Mouse (Mus musculus): ENCODE measurements at regions not wholly inside any gene's neighbourhood (a gene's known extent, or its start where the extent isn't known, plus 50 kb on each side); places are given as distances from the start of the nearest gene placed in this dataset.

DNA sequence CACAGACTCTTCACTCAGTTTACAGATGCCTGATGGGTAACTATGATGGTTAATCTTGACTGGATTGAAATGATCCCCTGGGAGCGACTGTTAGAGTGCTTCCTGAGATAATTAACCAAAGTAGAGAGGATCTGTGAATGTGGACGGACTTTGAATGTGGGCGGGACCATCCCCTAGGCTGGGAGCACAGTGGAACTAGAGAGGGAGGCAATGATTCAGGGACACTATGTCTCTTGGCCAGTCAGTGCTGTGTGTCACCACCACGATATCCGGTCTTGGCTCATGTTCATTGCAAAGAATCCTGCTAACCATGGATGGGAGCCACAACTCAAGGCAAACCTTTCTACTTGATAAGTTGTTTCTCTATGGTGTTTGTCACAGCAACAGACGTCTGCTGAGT, 103.9 kb downstream of the Kcnk1 start:
- TF ChIP-seq ELF1 (IDR thresholded peaks at IDR 0.05; ENCODE audit: low read depth, low read length) (no peak), POLR2A (IDR thresholded peaks at IDR 0.05; ENCODE audit: control insufficient read depth in 1 of 2, insufficient read depth in 1 of 2, low read depth in 1 of 2, low read length in 2 of 2, poor library complexity in 1 of 2) (no peak), MAZ (IDR thresholded peaks at IDR 0.05; ENCODE audit: low read depth, low read length) (no peak), HCFC1 (IDR thresholded peaks at IDR 0.05; ENCODE audit: low read depth, low read length) (no peak), CTCF (IDR thresholded peaks at IDR 0.05 in 2 of 3, conservative IDR thresholded peaks at IDR 0.05 in 1 of 3; ENCODE audit: control insufficient read depth in 1 of 3, insufficient read depth in 1 of 3, low read depth in 2 of 3, low read length in 3 of 3, poor library complexity in 1 of 3, severe bottlenecking in 1 of 3) (no peak), EP300 (IDR thresholded peaks at IDR 0.05; ENCODE audit: low read depth in 1 of 2, low read length in 2 of 2) (no peak), SIN3A (IDR thresholded peaks at IDR 0.05; ENCODE audit: low read length) (no peak), BHLHE40 (IDR thresholded peaks at IDR 0.05; ENCODE audit: borderline replicate concordance, low read depth, low read length) (no peak)

Data from MEL (cell line).